Mouse (Mus musculus) midbrain, embryonic 15.5 days (tissue): ENCODE results near the gene Epn3. TPM values are rescaled to one million over a fixed set of nuclear protein-coding genes. Genes with fewer than 3 reads are reported as not detected.

Source experiments
- ATAC-seq: fragments of 200-750 bp; cut with Nextera tagmentation; replicated peaks from 2 replicates; pipeline ENCODE4 v1.8.0; 2017; ENCODE audit warnings: moderate TSS enrichment
- H3K27ac ChIP-seq: fragments of 300-500 bp; sonication (generic); 2 replicates; pipeline ENCODE4 v1.5.1; 2015; ENCODE audit warnings: mild to moderate bottlenecking, inconsistent platforms
- H3K27me3 ChIP-seq: fragments of 300-500 bp; sonication (generic); replicated peaks from 2 replicates; pipeline ENCODE4 v1.6.1; 2015; ENCODE audit warnings: inconsistent platforms
- H3K36me3 ChIP-seq: fragments of 300-500 bp; sonication (generic); replicated peaks from 2 replicates; pipeline ENCODE4 v1.6.1; 2015; ENCODE audit warnings: inconsistent platforms
- H3K4me1 ChIP-seq: fragments of 300-500 bp; sonication (generic); 2 replicates; pipeline ENCODE4 v1.6.1; 2015; ENCODE audit warnings: inconsistent platforms
- H3K4me2 ChIP-seq: fragments of 300-500 bp; sonication (generic); 2 replicates; pipeline ENCODE4 v1.6.1; 2015; ENCODE audit warnings: inconsistent platforms, mild to moderate bottlenecking, moderate library complexity
- H3K4me3 ChIP-seq: fragments of 300-500 bp; sonication (generic); 2 replicates; pipeline ENCODE4 v1.5.1; 2015; ENCODE audit warnings: mild to moderate bottlenecking, inconsistent platforms
- H3K9ac ChIP-seq: fragments of 300-500 bp; sonication (generic); 2 replicates; pipeline ENCODE4 v1.6.1; 2015; ENCODE audit warnings: mild to moderate bottlenecking, inconsistent platforms
- H3K9me3 ChIP-seq: fragments of 300-500 bp; sonication (generic); 2 replicates; pipeline ENCODE4 v1.6.1; 2016; ENCODE audit warnings: inconsistent platforms
- WGBS: fragments of 180-500 bp; shearing (Covaris S2); methylation state at CpG from one replicate; pipeline ENCODE4 v1.1.7; 2015; ENCODE audit warnings: mixed read lengths; 5-methylcytosine and 5-hydroxymethylcytosine counted together
- polyA plus RNA-seq: library from polyadenylated mRNA; unstranded; fragments of >200 nt; fragmentation: Nextera tagmentation; extraction: Ambion mirVana; gene quantifications from 2 replicates; pipeline ENCODE4 v1.2.1, GENCODE M21; 2015

The Epn3 gene
- polyA plus RNA-seq, 1 experiment from 2014 or later: 0.72 TPM

GRCm38 (mm10) chr11:94528879-94529278 is 29.1 kb upstream of the Epn3 start:
- Histone ChIP-seq H3K27me3 (no peaks in the 10 kb centered on the region), H3K4me3 (no peak overlapping the region), H3K36me3 (no peaks in the 10 kb centered on the region), H3K9ac (no peak overlapping the region), H3K4me2 (no peak overlapping the region), H3K9me3 (no peaks in the 10 kb centered on the region), H3K27ac (no peak overlapping the region), H3K4me1 (no peaks in the 10 kb centered on the region)
- WGBS: 32% methylated on average over 3 of the region's 3 CpGs
- ATAC-seq: 0 out of 2 replicates have a peak, but pooled peaks have one; percentile 39

DNA sequence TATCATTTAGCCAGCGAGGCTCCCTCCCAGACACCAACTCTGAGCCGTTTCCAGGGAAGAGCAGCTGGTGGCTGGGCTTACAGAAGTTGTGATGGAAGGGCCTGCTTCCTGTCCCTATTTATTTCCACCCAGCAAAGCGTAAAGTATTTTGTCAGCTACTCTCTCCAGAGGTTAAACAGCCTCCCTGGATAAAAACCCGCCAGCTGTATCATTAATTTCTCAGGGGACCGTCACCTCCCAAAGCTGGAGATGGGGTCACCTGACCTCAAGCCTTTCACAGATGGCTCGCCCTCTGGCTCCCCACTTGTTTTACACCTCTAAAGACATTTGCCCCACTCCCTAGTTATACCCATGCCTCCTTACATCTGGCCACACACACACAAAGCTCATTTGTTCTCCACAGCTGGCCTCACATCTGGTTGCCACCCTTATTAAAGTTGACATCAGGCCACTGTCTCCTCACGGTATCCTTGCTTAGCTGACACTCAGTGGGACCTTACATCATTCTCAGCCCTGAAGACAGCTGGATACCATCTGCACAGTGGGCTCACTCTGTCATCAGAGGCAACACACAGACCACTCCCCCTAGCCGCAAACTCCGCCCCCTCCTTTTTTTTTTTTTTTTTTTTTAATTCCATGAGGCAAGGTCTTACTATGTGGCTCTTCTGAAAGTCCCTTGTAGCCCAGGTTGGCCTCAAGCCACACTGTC is 26.6 kb upstream of the Epn3 start:
- Histone ChIP-seq H3K27ac (no peak overlapping the region), H3K9me3 (no peaks in the 10 kb centered on the region), H3K36me3 (no peaks in the 10 kb centered on the region), H3K4me2 (no peak overlapping the region), H3K4me3 (no peak overlapping the region), H3K4me1 (0 out of 2 replicates have a peak, but pooled peaks cover 6% of the 10 kb centered on the region), H3K9ac (no peak overlapping the region), H3K27me3 (no peaks in the 10 kb centered on the region)
- WGBS: 53% methylated on average over 9 of the region's 9 CpGs
- no peak for ATAC-seq

- Histone ChIP-seq H3K36me3 (no peaks in the 10 kb centered on the region), H3K9ac (peak within 1 kb of the TSS; percentile 61), H3K9me3 (no peaks in the 10 kb centered on the region), H3K4me2 (peak within 1 kb of the TSS; percentile 91), H3K27ac (peak within 1 kb of the TSS; percentile 35; the same call in 1 of the 2 replicates), H3K4me1 (peaks cover 14% of the 10 kb centered on the region; the same call in 1 of the 2 replicates), H3K27me3 (no peaks in the 10 kb centered on the region), H3K4me3 (peak within 1 kb of the TSS; percentile 51)
- 1% methylated on average over 42 of the region's 42 CpGs for WGBS
- ATAC-seq: peak; percentile 81
Observed at GRCm38 (mm10) chr11:94521219-94521843, 21.6 kb upstream of the Epn3 start, which contains the start of gene Mycbpap. Gene Mycbpap (minus strand): TSS chr11:94521742.

DNA sequence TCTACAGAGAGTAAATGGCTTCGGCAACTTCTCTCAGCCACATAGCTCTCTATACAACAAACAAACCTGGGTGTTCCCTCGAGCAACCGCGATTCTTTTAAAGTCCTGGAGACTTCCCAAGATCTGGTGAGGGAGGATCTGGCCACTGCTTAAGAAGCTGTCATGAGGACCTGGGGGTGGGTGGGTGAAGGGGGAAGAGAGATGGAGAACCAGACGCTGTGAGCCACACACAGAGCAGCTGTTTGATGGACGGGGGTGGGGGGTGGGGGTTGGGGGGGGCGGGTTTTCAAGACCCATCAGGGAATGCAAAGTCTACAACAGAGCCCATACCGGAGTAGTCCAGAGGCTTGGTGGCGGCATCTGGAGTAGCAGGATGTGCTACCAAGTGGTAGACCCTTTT is 13.7 kb upstream of the Epn3 start:
- H3K9ac ChIP-seq: no peak overlapping the region
- no peaks in the 10 kb centered on the region for H3K9me3 ChIP-seq
- 63% methylated on average over 9 of the region's 9 CpGs for WGBS
- no peak overlapping the region for H3K4me2 ChIP-seq
- H3K27me3 ChIP-seq: no peaks in the 10 kb centered on the region
- H3K4me3 ChIP-seq: no peak overlapping the region
- H3K36me3 ChIP-seq: no peaks in the 10 kb centered on the region
- H3K4me1 ChIP-seq: no peaks in the 10 kb centered on the region
- H3K27ac ChIP-seq: no peak overlapping the region
- ATAC-seq: no peak

- no peak overlapping the region for H3K9ac ChIP-seq
- no peaks in the 10 kb centered on the region for H3K4me1 ChIP-seq
- no peak overlapping the region for H3K4me2 ChIP-seq
- no peaks in the 10 kb centered on the region for H3K36me3 ChIP-seq
- no peak overlapping the region for H3K27ac ChIP-seq
- H3K9me3 ChIP-seq: no peaks in the 10 kb centered on the region
- no peak overlapping the region for H3K4me3 ChIP-seq
- 93% methylated on average over 10 of the region's 10 CpGs for WGBS
- no peak for ATAC-seq
- no peaks in the 10 kb centered on the region for H3K27me3 ChIP-seq
Observed at GRCm38 (mm10) chr11:94508976-94509375, 9.2 kb upstream of the Epn3 start.

GRCm38 (mm10) chr11:94501482-94501881 is 1.7 kb upstream of the Epn3 start:
- WGBS: 92% methylated on average over 8 of the region's 8 CpGs
- H3K27ac ChIP-seq: no peak overlapping the region
- no peak for ATAC-seq

GRCm38 (mm10) chr11:94500362-94500761 is 588 bp upstream of the Epn3 start:
- no peak overlapping the region for H3K27ac ChIP-seq
- H3K9ac ChIP-seq: no peak overlapping the region; the same call in 1 of the 2 replicates
- peaks cover 22% of the 10 kb centered on the region for H3K4me1 ChIP-seq
- 30% methylated on average over 8 of the region's 8 CpGs for WGBS
- H3K4me3 ChIP-seq: no peak overlapping the region
- ATAC-seq: no peak
- peaks cover 13% of the 10 kb centered on the region; the same call in 1 of the 2 replicates for H3K27me3 ChIP-seq
- H3K4me2 ChIP-seq: peak overlapping the region; percentile 54; the same call in 1 of the 2 replicates
- no peaks in the 10 kb centered on the region for H3K36me3 ChIP-seq
- no peaks in the 10 kb centered on the region for H3K9me3 ChIP-seq

More at GRCm38 (mm10) chr11:94501482-94501881, 1.7 kb upstream of the Epn3 start:
- H3K9me3 ChIP-seq: no peaks in the 10 kb centered on the region
- H3K4me1 ChIP-seq: peaks cover 22% of the 10 kb centered on the region
- peaks cover 13% of the 10 kb centered on the region; the same call in 1 of the 2 replicates for H3K27me3 ChIP-seq
- H3K9ac ChIP-seq: no peak overlapping the region
- H3K4me3 ChIP-seq: no peak overlapping the region
- no peak overlapping the region for H3K4me2 ChIP-seq
- no peaks in the 10 kb centered on the region for H3K36me3 ChIP-seq

DNA sequence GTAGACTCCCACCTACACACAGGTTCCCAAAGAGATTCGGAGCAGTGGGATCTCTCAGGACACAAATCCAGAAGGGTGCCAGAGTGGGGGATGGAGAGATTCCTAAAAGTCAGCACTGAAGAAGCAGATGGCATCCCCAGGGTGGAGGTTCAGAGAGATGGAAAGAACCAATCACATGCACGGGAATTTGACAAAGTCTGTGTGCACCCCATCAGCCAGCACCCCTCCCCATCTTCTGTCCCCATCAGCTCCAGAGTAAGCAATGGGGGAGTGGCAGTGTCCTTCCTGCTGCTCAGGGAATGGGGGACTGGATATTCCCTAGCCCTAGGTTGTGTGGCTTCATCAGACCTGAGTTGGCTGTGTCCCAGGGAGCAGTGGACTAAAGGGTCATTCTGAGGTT is 739 bp downstream of the Epn3 start:
- Histone ChIP-seq H3K27ac (no peak overlapping the region), H3K9ac (no peak overlapping the region), H3K4me3 (no peak overlapping the region), H3K27me3 (peaks cover 13% of the 10 kb centered on the region; the same call in 1 of the 2 replicates), H3K9me3 (no peaks in the 10 kb centered on the region), H3K36me3 (no peaks in the 10 kb centered on the region), H3K4me1 (peaks cover 22% of the 10 kb centered on the region), H3K4me2 (peak overlapping the region; percentile 54)
- WGBS: 9% methylated on average over 2 of the region's 2 CpGs
- 0 out of 2 replicates have a peak, but pooled peaks have one; percentile 11 for ATAC-seq

- no peak overlapping the region for H3K27ac ChIP-seq
- H3K36me3 ChIP-seq: no peaks in the 10 kb centered on the region
- 20% methylated on average over 19 of the region's 19 CpGs for WGBS
- peaks cover 13% of the 10 kb centered on the region; the same call in 1 of the 2 replicates for H3K27me3 ChIP-seq
- H3K4me3 ChIP-seq: no peak overlapping the region
- H3K4me1 ChIP-seq: peaks cover 22% of the 10 kb centered on the region
- peak overlapping the region; percentile 54; the same call in 1 of the 2 replicates for H3K4me2 ChIP-seq
- no peak for ATAC-seq
- no peak overlapping the region for H3K9ac ChIP-seq
- H3K9me3 ChIP-seq: no peaks in the 10 kb centered on the region
Observed at GRCm38 (mm10) chr11:94498093-94498996, 1.4 kb downstream of the Epn3 start.

DNA sequence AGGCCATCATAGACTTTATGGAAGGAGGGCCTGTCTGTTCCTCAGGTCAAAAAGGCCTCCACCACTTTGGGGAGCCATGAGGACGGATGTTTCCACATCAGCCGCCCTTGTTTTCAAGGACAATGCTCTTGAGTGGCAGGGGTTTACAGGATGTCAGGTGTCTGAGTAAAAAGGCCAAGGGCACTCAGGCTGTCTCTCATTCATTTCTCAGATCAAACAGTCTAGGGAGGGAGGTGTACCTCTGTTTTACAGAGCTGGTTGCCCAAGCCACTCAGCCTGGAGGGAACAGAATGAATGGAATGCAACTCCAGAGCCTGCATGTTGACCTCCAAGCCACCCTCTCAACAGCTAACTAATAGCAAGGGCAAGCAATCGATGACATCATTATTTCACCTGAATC is 4.4 kb downstream of the Epn3 start:
- H3K4me3 ChIP-seq: no peak overlapping the region
- peaks cover 32% of the 10 kb centered on the region for H3K4me1 ChIP-seq
- no peak overlapping the region for H3K9ac ChIP-seq
- H3K4me2 ChIP-seq: no peak overlapping the region
- ATAC-seq: no peak
- 79% methylated on average over 3 of the region's 3 CpGs for WGBS
- H3K27me3 ChIP-seq: peaks cover 18% of the 10 kb centered on the region; the same call in 1 of the 2 replicates
- no peaks in the 10 kb centered on the region for H3K9me3 ChIP-seq
- no peak overlapping the region for H3K27ac ChIP-seq
- no peaks in the 10 kb centered on the region for H3K36me3 ChIP-seq

DNA sequence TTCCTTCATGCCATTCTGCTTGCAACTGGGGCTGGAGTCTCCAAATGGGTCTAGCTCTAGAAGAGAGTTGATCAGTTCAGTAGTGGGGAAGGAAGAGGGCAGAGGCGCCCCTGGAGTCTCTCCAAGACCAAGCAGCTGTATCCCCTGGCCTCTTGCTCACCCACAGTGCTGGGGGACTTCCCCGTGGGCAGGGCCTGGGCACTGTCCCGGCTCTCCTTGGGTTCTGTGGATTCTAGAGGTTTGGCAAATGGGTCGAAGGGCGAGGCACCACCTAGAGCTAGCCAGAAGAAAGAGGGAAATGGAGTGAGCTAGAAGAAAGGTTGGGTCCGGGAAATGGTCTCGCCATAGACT is 8.1 kb downstream of the Epn3 start:
- no peak for ATAC-seq
- Histone ChIP-seq H3K27me3 (0 out of 2 replicates have a peak, but pooled peaks cover 5% of the 10 kb centered on the region), H3K27ac (no peak overlapping the region), H3K4me1 (peaks cover 10% of the 10 kb centered on the region), H3K36me3 (no peaks in the 10 kb centered on the region), H3K4me3 (peak overlapping the region; percentile 62), H3K9ac (no peak overlapping the region), H3K9me3 (no peaks in the 10 kb centered on the region), H3K4me2 (peak overlapping the region; percentile 84)
- WGBS: 71% methylated on average over 7 of the region's 7 CpGs
